Mouse (Mus musculus) lung, postnatal 4 days (tissue): ENCODE results near the gene Gdpd1.
"Not testable (repeated sequence)": the region's sequence is repeated elsewhere in the genome, so short reads cannot be mapped to it uniquely, and the experiment has no call there.

ENCODE experiments used
- DNase-seq, 2 experiments: peaks; one replicate each; pipeline ENCODE4 v3.0.0; 2021

Gene Gdpd1

GRCm38 (mm10) chr11:87073866-87074440 is at the start of gene Gdpd1:
Gene Gdpd1, minus strand, starts transcription at chr11:87074062.
- peak; percentile 90 to 93 for DNase-seq

- DNase-seq: no peak
Measured at GRCm38 (mm10) chr11:87121864-87122263, 48.0 kb upstream of the Gdpd1 start.

- DNase-seq: no peak
Measured at GRCm38 (mm10) chr11:87110172-87110909, 36.5 kb upstream of the Gdpd1 start.

GRCm38 (mm10) chr11:87109519-87110171 is 35.8 kb upstream of the Gdpd1 start:
- peak; percentile 28 to 37 for DNase-seq

GRCm38 (mm10) chr11:87108755-87109518 is 35.1 kb upstream of the Gdpd1 start, which contains the start of gene Ska2:
Gene Ska2, plus strand, starts transcription at chr11:87109234.
- DNase-seq: peak; percentile 98 to 99

- DNase-seq: no peak
Measured at GRCm38 (mm10) chr11:87108409-87108754, 34.5 kb upstream of the Gdpd1 start, which contains the start of gene Prr11. Gene Prr11, minus strand, starts transcription at chr11:87108708.

- no peak for DNase-seq
Measured at GRCm38 (mm10) chr11:87087142-87087541, 13.3 kb upstream of the Gdpd1 start.

- DNase-seq: peak; percentile 87 to 88
Measured at GRCm38 (mm10) chr11:87086290-87086984, 12.6 kb upstream of the Gdpd1 start, which contains the start of gene Smg8. Gene Smg8, minus strand, starts transcription at chr11:87086774.

GRCm38 (mm10) chr11:87085461-87085860 is 11.6 kb upstream of the Gdpd1 start:
- DNase-seq: no peak

GRCm38 (mm10) chr11:87083712-87084111 is 9.8 kb upstream of the Gdpd1 start:
- DNase-seq: no peak

GRCm38 (mm10) chr11:87073343-87073865 is 458 bp downstream of the Gdpd1 start:
- peak; percentile 78 to 81 for DNase-seq

- no peak for DNase-seq
Measured at GRCm38 (mm10) chr11:87062087-87062486, 11.8 kb downstream of the Gdpd1 start.

- no peak for DNase-seq
Measured at GRCm38 (mm10) chr11:87060410-87060809, 13.5 kb downstream of the Gdpd1 start.

GRCm38 (mm10) chr11:87056286-87056685 is 17.6 kb downstream of the Gdpd1 start:
- no peak for DNase-seq

- DNase-seq: not testable (repeated sequence)
Measured at GRCm38 (mm10) chr11:87048900-87049299, 25.0 kb downstream of the Gdpd1 start.

GRCm38 (mm10) chr11:87046968-87047367 is 26.9 kb downstream of the Gdpd1 start:
- DNase-seq: no peak

- no peak for DNase-seq
Measured at GRCm38 (mm10) chr11:87043052-87043451, 30.8 kb downstream of the Gdpd1 start.

GRCm38 (mm10) chr11:87039307-87039963 is 34.4 kb downstream of the Gdpd1 start:
- DNase-seq: peak; percentile 62 to 80

GRCm38 (mm10) chr11:87036180-87036579 is 37.7 kb downstream of the Gdpd1 start:
- DNase-seq: no peak

- DNase-seq: no peak
Measured at GRCm38 (mm10) chr11:87028212-87028611, 45.6 kb downstream of the Gdpd1 start.

- DNase-seq: peak; percentile 47 to 52
Measured at GRCm38 (mm10) chr11:87026096-87026875, 47.6 kb downstream of the Gdpd1 start.
